Mouse (Mus musculus) stomach, postnatal 0 days (tissue): ENCODE results near the gene Sirt1.

Source experiments
- CTCF ChIP-seq: IDR thresholded peaks from 2 replicates; pipeline ENCODE4 v1.5.1; 2016; ENCODE audit warnings: antibody characterized with exemption, low read depth, mild to moderate bottlenecking, moderate library complexity
- EP300 ChIP-seq: optimal IDR thresholded peaks from 2 replicates; pipeline ENCODE3; 2016; ENCODE audit warnings: antibody characterized with exemption

DNA sequence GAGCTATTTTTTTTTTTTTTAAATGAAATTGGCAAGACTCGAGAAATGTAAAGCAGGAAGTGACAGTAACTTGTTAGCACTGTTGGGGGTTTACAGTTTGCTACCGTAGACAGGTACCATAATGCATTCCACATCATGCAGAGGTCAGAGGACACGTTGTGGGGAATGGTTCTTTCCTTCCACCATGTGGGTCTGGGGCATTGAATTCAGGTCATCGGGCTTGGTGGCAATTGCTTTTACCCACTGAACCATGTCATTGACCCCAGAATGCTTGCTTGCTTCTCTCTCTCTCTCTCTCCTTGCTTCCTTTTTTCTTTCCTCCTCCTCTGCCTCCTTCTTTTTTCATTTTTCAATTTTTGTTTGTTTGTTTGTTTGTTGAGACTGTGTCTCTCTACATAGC, 7.4 kb upstream of the Sirt1 start:
- TF ChIP-seq CTCF (no peak), EP300 (no peak)
